ENCODE assay signal across 21 mouse cellular contexts in the genomic region with DNA sequence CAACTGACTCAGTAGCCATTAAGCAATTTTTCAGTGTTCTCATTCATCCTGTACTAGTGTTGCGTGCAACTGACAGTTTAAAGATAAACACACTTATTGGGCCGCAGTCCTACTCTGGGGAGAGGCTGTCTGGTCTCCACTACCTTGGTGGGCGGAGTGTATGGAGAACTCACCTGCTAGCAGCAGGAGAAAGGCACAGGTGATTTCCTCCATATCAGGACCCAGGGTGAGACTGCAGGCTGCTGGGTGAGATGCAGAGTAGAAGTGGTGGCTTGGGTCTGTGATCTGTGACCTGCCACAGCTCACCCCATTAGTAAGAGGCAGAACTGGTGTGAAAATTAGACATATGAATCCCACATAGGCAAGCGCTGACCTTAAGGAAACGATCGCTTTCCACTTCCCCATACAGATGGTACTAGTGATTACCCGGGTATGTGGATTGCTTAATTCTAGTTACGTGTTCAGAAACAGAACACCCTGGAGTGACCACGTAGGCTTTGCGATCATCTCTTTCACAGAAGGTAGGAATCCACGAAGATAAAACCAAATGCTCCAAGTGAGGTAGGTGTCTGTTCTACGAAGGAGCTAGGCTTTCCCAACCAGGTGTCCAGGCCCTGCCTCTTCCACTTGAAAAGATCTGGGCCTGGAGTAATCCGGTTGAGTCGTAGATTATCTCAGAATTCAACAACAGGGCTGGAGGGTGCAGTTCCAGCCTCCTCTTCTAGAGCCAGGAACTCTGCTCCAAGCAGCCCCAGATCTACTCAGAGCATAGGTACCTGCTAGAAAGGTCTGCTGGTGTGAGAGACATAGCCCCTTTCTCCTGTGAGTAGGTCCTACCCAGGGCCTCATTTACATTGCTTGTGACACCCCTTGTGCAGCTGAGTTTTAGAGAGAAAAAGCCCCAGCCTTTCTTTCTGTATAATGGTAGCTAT. TPM values are rescaled to one million over a fixed set of nuclear protein-coding genes. Genes with fewer than 3 reads are reported as not detected.
A peak's percentile ranks its signal among the peaks of the same experiment; 100 is the strongest.
DNase-seq lines count a peak whose midpoint lies in the region; ATAC-seq and TF ChIP-seq lines count a peak whose summit lies in the region.
"Had no signal": no experiment of that assay in that cellular context is flagged by ENCODE, and none has a peak within 500 bp of the region (broad histone marks: within the 10 kb centered on the region; RNA-seq: fewer than 3 reads in every experiment).

No protein-coding gene starts in this region.

- no peak for TF ChIP-seq EP300 in stomach, postnatal 0 days (optimal IDR thresholded peaks at IDR 0.05)

- H3K9me3 ChIP-seq in kidney, embryonic 15.5 days (replicated peaks), result no peaks in the 10 kb centered on the region
- no peaks in the 10 kb centered on the region for H3K9me3 ChIP-seq in stomach, postnatal 0 days (ENCODE audit: control insufficient read depth, low read length)
- no peaks in the 10 kb centered on the region for H3K9me3 ChIP-seq in midbrain, embryonic 11.5 days (ENCODE audit: control insufficient read depth, low read length)
- H3K9me3 ChIP-seq: embryonic facial prominence, embryonic 10.5 days; hindbrain, embryonic 12.5 days had no signal

- 0 out of 2 replicates have a peak, but pooled peaks cover 6% of the 10 kb centered on the region for H3K36me3 ChIP-seq in kidney, embryonic 15.5 days
- H3K36me3 ChIP-seq in stomach, postnatal 0 days (ENCODE audit: control insufficient read depth, insufficient read depth, low read length), result no peaks in the 10 kb centered on the region
- no peaks in the 10 kb centered on the region for H3K36me3 ChIP-seq in midbrain, embryonic 11.5 days (ENCODE audit: control insufficient read depth, insufficient read depth, low read length)
- H3K36me3 ChIP-seq: embryonic facial prominence, embryonic 10.5 days; hindbrain, embryonic 12.5 days had no signal

- WGBS in kidney, embryonic 15.5 days, result 88% methylated on average over 14 of the region's 14 CpGs
- WGBS in stomach, postnatal 0 days, result 82% methylated on average over 14 of the region's 14 CpGs
- WGBS in midbrain, embryonic 11.5 days, result 96% methylated on average over 14 of the region's 14 CpGs

- H3K9ac ChIP-seq in kidney, embryonic 15.5 days, result no peak overlapping the region
- no peak overlapping the region for H3K9ac ChIP-seq in stomach, postnatal 0 days (ENCODE audit: low read length)
- H3K9ac ChIP-seq in midbrain, embryonic 11.5 days (ENCODE audit: low read length), result no peak overlapping the region
- H3K9ac ChIP-seq: hindbrain, embryonic 12.5 days had no signal

- H3K27me3 ChIP-seq in kidney, embryonic 15.5 days, result no peaks in the 10 kb centered on the region
- no peaks in the 10 kb centered on the region for H3K27me3 ChIP-seq in stomach, postnatal 0 days (ENCODE audit: control insufficient read depth, insufficient read depth, low read length)
- no peaks in the 10 kb centered on the region for H3K27me3 ChIP-seq in midbrain, embryonic 11.5 days (ENCODE audit: control insufficient read depth, insufficient read depth, low read length)
- H3K27me3 ChIP-seq: hindbrain, embryonic 12.5 days had no signal

- H3K27ac ChIP-seq in kidney, embryonic 15.5 days, result 0 out of 2 replicates have a peak overlapping the region, but pooled peaks have one; percentile 9
- no peak overlapping the region for H3K27ac ChIP-seq in stomach, postnatal 0 days (replicated peaks)
- H3K27ac ChIP-seq in midbrain, embryonic 11.5 days (ENCODE audit: low read depth, low read length), result no peak overlapping the region
- H3K27ac ChIP-seq: embryonic facial prominence, embryonic 10.5 days; heart, adult 2 months; hindbrain, embryonic 12.5 days had no signal

- no peak for ATAC-seq in kidney, embryonic 15.5 days (replicated peaks; ENCODE audit: low FRiP score)
- ATAC-seq in granulocyte monocyte progenitor cell, adult 5-6 weeks (replicated peaks; ENCODE audit: poor library complexity, severe bottlenecking), result peak; percentile 87
- ATAC-seq in stomach, postnatal 0 days (ENCODE audit: low FRiP score, low TSS enrichment), result 0 out of 2 replicates have a peak, but pooled peaks have one; percentile 5
- ATAC-seq in midbrain, embryonic 11.5 days (ENCODE audit: low FRiP score), result no peak
- ATAC-seq: forebrain, embryonic 14.5 days; hindbrain, embryonic 16.5 days had no signal

- H3K4me2 ChIP-seq in kidney, embryonic 15.5 days, result no peak overlapping the region
- no peak overlapping the region for H3K4me2 ChIP-seq in stomach, postnatal 0 days (replicated peaks; ENCODE audit: low read depth)
- H3K4me2 ChIP-seq in midbrain, embryonic 11.5 days, result no peak overlapping the region
- H3K4me2 ChIP-seq: hindbrain, embryonic 12.5 days had no signal

- H3K4me1 ChIP-seq in kidney, embryonic 15.5 days, result no peaks in the 10 kb centered on the region
- H3K4me1 ChIP-seq in stomach, postnatal 0 days (replicated peaks; ENCODE audit: control insufficient read depth, insufficient read depth), result no peaks in the 10 kb centered on the region
- H3K4me1 ChIP-seq in midbrain, embryonic 11.5 days (ENCODE audit: control insufficient read depth, insufficient read depth, low read length), result no peaks in the 10 kb centered on the region
- H3K4me1 ChIP-seq: embryonic facial prominence, embryonic 10.5 days; hindbrain, embryonic 12.5 days had no signal

- no peak for TF ChIP-seq CTCF in stomach, postnatal 0 days (IDR thresholded peaks at IDR 0.05; ENCODE audit: low read depth)

- no peak overlapping the region for H3K4me3 ChIP-seq in kidney, embryonic 15.5 days (replicated peaks)
- no peak overlapping the region for H3K4me3 ChIP-seq in stomach, postnatal 0 days (ENCODE audit: low read depth, low read length)
- H3K4me3 ChIP-seq in midbrain, embryonic 11.5 days (ENCODE audit: low read depth, low read length), result no peak overlapping the region
- H3K4me3 ChIP-seq: embryonic facial prominence, embryonic 10.5 days; heart, adult 2 months; hindbrain, embryonic 12.5 days had no signal

- DNase-seq in heart, adult 11 months, result peak; percentile 65
- DNase-seq in heart, adult 9 months (ENCODE audit: low spot score in 2 of 2), result no peak
- DNase-seq in kidney, postnatal 36 days, result no peak
- no peak for DNase-seq in stomach, postnatal 0 days (ENCODE audit: low spot score)
- DNase-seq in midbrain, embryonic 11.5 days (ENCODE audit: low spot score, missing footprints), result no peak
- DNase-seq: adrenal gland, postnatal 14 days; cerebellum, adult 18-20 months; cerebellum, adult 9-11 months; cerebellum, postnatal 36 days; gastrocnemius, postnatal 36 days; heart, adult 2 months; heart, postnatal 10 days; heart, postnatal 4 days had no signal

RNA-seq across cellular contexts. Expression of gene Fxyd4, which starts 1.5 kb away (rescaled TPM):
- 81.2 and 92.6 TPM in 2 replicates for polyA plus RNA-seq in kidney, embryonic 15.5 days (2015; fragmentation: Nextera tagmentation; extraction: Ambion mirVana)
- not detected in 2 replicates for total RNA-seq in granulocyte monocyte progenitor cell, adult 5-6 weeks (2014; fragmentation: Nextera tagmentation)
- not detected in 2 replicates for total RNA-seq in granulocyte monocyte progenitor cell, adult 5-6 weeks (2017)
- 4.2 and 5.8 TPM in 2 replicates for polyA plus RNA-seq in stomach, postnatal 0 days (2015; fragmentation: Nextera tagmentation; extraction: Ambion mirVana)
- polyA plus RNA-seq in midbrain, embryonic 11.5 days (2014; fragmentation: Nextera tagmentation; extraction: Ambion mirVana), result 1.4 and 2.1 TPM in 2 replicates
- total RNA-seq: adrenal gland, postnatal 14 days; gastrocnemius, adult 8-10 months; gastrocnemius, postnatal 36 days; heart, adult 2 months; heart, postnatal 10 days; heart, postnatal 4 days; MEL had no signal

RNA-seq across cellular contexts. Expression of gene Hnrnpf, which starts 35.8 kb away (rescaled TPM):
- polyA plus RNA-seq in kidney, embryonic 15.5 days (2015; fragmentation: Nextera tagmentation; extraction: Ambion mirVana), result 748 and 781 TPM in 2 replicates
- total RNA-seq in granulocyte monocyte progenitor cell, adult 5-6 weeks (2014; fragmentation: Nextera tagmentation), result 691 and 695 TPM in 2 replicates
- total RNA-seq in granulocyte monocyte progenitor cell, adult 5-6 weeks (2017), result 1,315 and 1,367 TPM in 2 replicates
- polyA plus RNA-seq in stomach, postnatal 0 days (2015; fragmentation: Nextera tagmentation; extraction: Ambion mirVana), result 388 and 401 TPM in 2 replicates
- 723 and 735 TPM in 2 replicates for polyA plus RNA-seq in midbrain, embryonic 11.5 days (2014; fragmentation: Nextera tagmentation; extraction: Ambion mirVana)

Comparison
In these comparisons a context has a peak if more than half of its experiments do, and no peak if none do; other contexts are left out.
1. ATAC-seq: peak in granulocyte monocyte progenitor cell, adult 5-6 weeks (single experiment) and stomach, postnatal 0 days (single experiment); none in kidney, embryonic 15.5 days (single experiment) and midbrain, embryonic 11.5 days (single experiment).
2. RNA of gene Fxyd4, which starts 1.5 kb away (polyA plus RNA-seq): 81.2 to 92.6 TPM in kidney, embryonic 15.5 days; 4.2 to 5.8 TPM in stomach, postnatal 0 days and 1.4 to 2.1 TPM in midbrain, embryonic 11.5 days; every median in the first group is over 10 times any median in the second.